Mouse (Mus musculus) CH12.LX (cell line): Measurements from ENCODE around the gene Ccdc141. TPM values are rescaled to one million over a fixed set of nuclear protein-coding genes. Genes with fewer than 3 reads are reported as not detected.

Source experiments
- DNase-seq: peaks from one replicate; pipeline ENCODE4 v3.0.0-alpha.2; 2013; ENCODE audit errors: extremely low read depth
- H3K27ac ChIP-seq: 2 replicates; pipeline ENCODE4 v1.5.1; 2012; ENCODE audit warnings: low read depth, mild to moderate bottlenecking, control low read depth, moderate library complexity; ENCODE audit not compliant: insufficient read depth
- H3K27me3 ChIP-seq: replicated peaks from 2 replicates; pipeline ENCODE3; 2012; ENCODE audit warnings: inconsistent platforms
- H3K36me3 ChIP-seq, 2 experiments: replicated peaks in 1 of 2; 2 replicates each; pipeline versions ENCODE3 to v1.6.1; 2012; ENCODE audit warnings: inconsistent platforms in 1 of 2, low read length in 1 of 2, mild to moderate bottlenecking in 1 of 2, mixed read lengths in 1 of 2, moderate library complexity in 1 of 2; ENCODE audit not compliant: control insufficient read depth in 1 of 2, insufficient read depth in 1 of 2
- H3K4me1 ChIP-seq, 2 experiments: 2 replicates each; pipeline ENCODE4 v1.6.1; 2012; ENCODE audit warnings: inconsistent platforms in 1 of 2, moderate library complexity in 1 of 2; ENCODE audit not compliant: insufficient read depth in 2 of 2, control insufficient read depth in 1 of 2
- H3K4me2 ChIP-seq: 2 replicates; pipeline ENCODE4 v1.6.1; 2012; ENCODE audit warnings: low read depth, mild to moderate bottlenecking, control low read depth; ENCODE audit not compliant: poor library complexity, insufficient read depth, severe bottlenecking
- H3K4me3 ChIP-seq, 3 experiments: fragments of 150-350 bp in 1 of 3; sonication (generic) in 1 of 3; replicated peaks in 1 of 3; 2 replicates each; pipeline versions ENCODE3 to v1.5.1; 2011 to 2012; ENCODE audit warnings: low read depth in 2 of 3, low read length in 2 of 3, mild to moderate bottlenecking in 2 of 3, moderate library complexity in 2 of 3, control low read depth in 1 of 3, improper control_type of control experiment in 1 of 3, inconsistent platforms in 1 of 3, mixed read lengths in 1 of 3; ENCODE audit not compliant: poor library complexity in 1 of 3
- H3K79me2 ChIP-seq: replicated peaks from 2 replicates; pipeline ENCODE4 v1.6.1; 2012; ENCODE audit warnings: mild to moderate bottlenecking, moderate library complexity; ENCODE audit not compliant: control insufficient read depth, poor library complexity, insufficient read depth, severe bottlenecking; ENCODE audit errors: extremely low read depth
- H3K9ac ChIP-seq: 2 replicates; pipeline ENCODE4 v1.6.1; 2012; ENCODE audit warnings: low read depth, mild to moderate bottlenecking, control low read depth, moderate library complexity; ENCODE audit not compliant: insufficient read depth
- H3K9me3 ChIP-seq: replicated peaks from 2 replicates; pipeline ENCODE3; 2012; ENCODE audit warnings: low read length, inconsistent platforms, mixed read lengths
- BHLHE40 ChIP-seq: IDR thresholded peaks from 2 replicates; pipeline ENCODE4 v1.6.1; 2011; ENCODE audit warnings: mild to moderate bottlenecking, low read depth, low read length, improper control_type of control experiment
- CHD1 ChIP-seq: IDR thresholded peaks from 2 replicates; pipeline ENCODE4 v1.6.1; 2012; ENCODE audit warnings: low read depth, low read length, improper control_type of control experiment, inconsistent platforms
- CTCF ChIP-seq, 2 experiments: IDR thresholded peaks in 1 of 2; conservative IDR thresholded peaks in 1 of 2; 2 replicates each; pipeline ENCODE4 v1.5.1; 2011 to 2012; ENCODE audit warnings: low read depth in 2 of 2, low read length in 2 of 2, improper control_type of control experiment in 1 of 2, inconsistent platforms in 1 of 2, mild to moderate bottlenecking in 1 of 2, moderate library complexity in 1 of 2
- E2F4 ChIP-seq: IDR thresholded peaks from 2 replicates; pipeline ENCODE4 v1.6.1; 2011; ENCODE audit warnings: low read depth, low read length, improper control_type of control experiment; ENCODE audit not compliant: insufficient replicate concordance
- ELF1 ChIP-seq: IDR thresholded peaks from 2 replicates; pipeline ENCODE4 v1.6.1; 2014; ENCODE audit warnings: low read depth, mild to moderate bottlenecking, inconsistent platforms, low read length, improper control_type of control experiment
- EP300 ChIP-seq: IDR thresholded peaks from 2 replicates; pipeline ENCODE4 v1.6.1; 2011; ENCODE audit warnings: low read length, improper control_type of control experiment
- GABPA ChIP-seq: IDR thresholded peaks from 2 replicates; pipeline ENCODE4 v1.6.1; 2012; ENCODE audit warnings: low read depth, low read length, improper control_type of control experiment, inconsistent platforms; ENCODE audit not compliant: insufficient replicate concordance
- IRF4 ChIP-seq: IDR thresholded peaks from 2 replicates; pipeline ENCODE4 v1.6.1; 2014; ENCODE audit warnings: low read depth, mild to moderate bottlenecking, inconsistent platforms, low read length, improper control_type of control experiment
- JUND ChIP-seq: conservative IDR thresholded peaks from 2 replicates; pipeline ENCODE4 v1.6.1; 2011; ENCODE audit warnings: low read depth, low read length, improper control_type of control experiment
- MAFK ChIP-seq: IDR thresholded peaks from 2 replicates; pipeline ENCODE4 v1.6.1; 2011; ENCODE audit warnings: low read length, improper control_type of control experiment; ENCODE audit not compliant: insufficient replicate concordance
- MAX ChIP-seq: IDR thresholded peaks from 2 replicates; pipeline ENCODE4 v1.6.1; 2011; ENCODE audit warnings: low read length, improper control_type of control experiment
- NRF1 ChIP-seq: IDR thresholded peaks from 2 replicates; pipeline ENCODE4 v1.6.1; 2014; ENCODE audit warnings: low read depth, mild to moderate bottlenecking, inconsistent platforms, low read length, improper control_type of control experiment, moderate library complexity
- PAX5 ChIP-seq: IDR thresholded peaks from 2 replicates; pipeline ENCODE4 v1.6.1; 2012; ENCODE audit warnings: low read length, inconsistent platforms, mixed read lengths
- POLR2A ChIP-seq: IDR thresholded peaks from 2 replicates; pipeline ENCODE4 v1.6.1; 2011; ENCODE audit warnings: low read depth, mild to moderate bottlenecking, improper control_type of control experiment, low read length
- POLR2AphosphoS2 ChIP-seq: IDR thresholded peaks from 2 replicates; pipeline ENCODE4 v1.6.1; 2011; ENCODE audit warnings: low read depth, low read length, improper control_type of control experiment
- RAD21 ChIP-seq: IDR thresholded peaks from 2 replicates; pipeline ENCODE4 v1.6.1; 2011; ENCODE audit warnings: low read depth, mild to moderate bottlenecking, low read length, improper control_type of control experiment, moderate library complexity
- SMC3 ChIP-seq: IDR thresholded peaks from 2 replicates; pipeline ENCODE4 v1.6.1; 2011; ENCODE audit warnings: low read depth, low read length, improper control_type of control experiment
- TBP ChIP-seq: conservative IDR thresholded peaks from 2 replicates; pipeline ENCODE4 v1.6.1; 2011; ENCODE audit warnings: low read depth, low read length, improper control_type of control experiment
- TCF12 ChIP-seq: IDR thresholded peaks from 2 replicates; pipeline ENCODE4 v1.6.1; 2014; ENCODE audit warnings: low read depth, mild to moderate bottlenecking, inconsistent platforms, low read length, improper control_type of control experiment
- UBTF ChIP-seq: IDR thresholded peaks from 2 replicates; pipeline ENCODE4 v1.6.1; 2012; ENCODE audit warnings: low read depth, mild to moderate bottlenecking, inconsistent platforms, low read length, improper control_type of control experiment, moderate library complexity
- USF1 ChIP-seq: IDR thresholded peaks from 2 replicates; pipeline ENCODE4 v1.6.1; 2014; ENCODE audit warnings: low read depth, mild to moderate bottlenecking, inconsistent platforms, low read length, improper control_type of control experiment
- ZC3H11A ChIP-seq: IDR thresholded peaks from 2 replicates; pipeline ENCODE4 v1.6.1; 2012; ENCODE audit warnings: low read depth, mild to moderate bottlenecking, inconsistent platforms, low read length, improper control_type of control experiment
- ZNF384 ChIP-seq: IDR thresholded peaks from 2 replicates; pipeline ENCODE4 v1.6.1; 2012; ENCODE audit warnings: low read depth, low read length, improper control_type of control experiment, inconsistent platforms
- dilution Hi-C: fragments of 300-500 bp; cut with MboI; formaldehyde crosslinking; loops from 2 replicates; pipeline ENCODE4 v1.14.3; 2020; ENCODE audit warnings: low sequenced_read_pairs; ENCODE audit not compliant: extremely low pct_unique_long_range_greater_than_20kb, extremely low pct_ligation_motif_present
- in situ Hi-C: fragments of 300-500 bp; cut with MboI; formaldehyde crosslinking; loops from 3 replicates; pipeline ENCODE4 v1.14.3; 2019; ENCODE audit warnings: low sequenced_read_pairs, low pct_ligation_motif_present, low pct_unique_long_range_greater_than_20kb, mixed read lengths
- polyA plus RNA-seq: library from polyadenylated mRNA; unstranded; fragments of >175 nt; gene quantifications from 2 replicates; pipeline ENCODE4 v1.2.1, GENCODE M21; 2012; ENCODE audit warnings: low read depth; ENCODE audit not compliant: insufficient read length
- total RNA-seq, 2 experiments: library from RNA; depleted of rRNA; stranded (reverse); fragments of 300-350 nt in 1 of 2; fragments of >200 nt in 1 of 2; gene quantifications; 2 replicates each; pipeline ENCODE4 v1.2.3; 2012 to 2014

Gene Ccdc141
- total and polyA plus RNA-seq, 3 experiments: not detected

GRCm38 (mm10) chr2:77065294-77065693 lies 105.1 kb downstream of the Ccdc141 start:
- no peak for DNase-seq
- Histone ChIP-seq H3K4me2 (no peak overlapping the region), H3K27ac (no peak overlapping the region), H3K27me3 (no peaks in the 10 kb centered on the region), H3K9me3 (no peaks in the 10 kb centered on the region), H3K36me3 (no peaks in the 10 kb centered on the region), H3K9ac (no peak overlapping the region), H3K79me2 (no peaks in the 10 kb centered on the region), H3K4me3 (no peak overlapping the region), H3K4me1 (no peaks in the 10 kb centered on the region)
- dilution Hi-C loops (no loop called here), in situ Hi-C loops (loop anchor here (25.0 kb wide), 1 partner anchor 647 kb away; no protein-coding TSS in a partner anchor)
- TF ChIP-seq PAX5 (no peak), SMC3 (no peak), E2F4 (no peak), BHLHE40 (no peak), EP300 (no peak), NRF1 (no peak), IRF4 (no peak), CHD1 (no peak), GABPA (no peak), MAFK (no peak), MAX (no peak), POLR2A (no peak), TBP (no peak), ZNF384 (no peak), USF1 (no peak), JUND (no peak), ZC3H11A (no peak), TCF12 (no peak)

- peak; percentile 42 for DNase-seq
- H3K27me3 ChIP-seq: no peaks in the 10 kb centered on the region
Measured at GRCm38 (mm10) chr2:77061871-77062270, 108.6 kb downstream of the Ccdc141 start.

More at GRCm38 (mm10) chr2:77061871-77062270, 108.6 kb downstream of the Ccdc141 start:
- no peaks in the 10 kb centered on the region for H3K79me2 ChIP-seq
- no peak overlapping the region for H3K4me3 ChIP-seq
- no peak overlapping the region for H3K9ac ChIP-seq
- H3K36me3 ChIP-seq: no peaks in the 10 kb centered on the region
- TF ChIP-seq TBP: no peak
- TF ChIP-seq USF1: no peak
- TF ChIP-seq ELF1: no peak
- TF ChIP-seq GABPA: no peak
- no peak for TF ChIP-seq UBTF
- TF ChIP-seq POLR2AphosphoS2: no peak
- peak; percentile 51 for TF ChIP-seq RAD21
- TF ChIP-seq CTCF (conservative IDR thresholded peaks at IDR 0.05 in 1 of 2, IDR thresholded peaks at IDR 0.05 in 1 of 2; ENCODE audit: low read depth in 2 of 2, low read length in 2 of 2): peak; percentile 33 to 62; a peak in 3 of 4 replicates
- peak; percentile 49 for TF ChIP-seq SMC3
- dilution Hi-C loops: no loop called here
- in situ Hi-C loops: loop anchor here (25.0 kb wide), 1 partner anchor 650 kb away; no protein-coding TSS in a partner anchor
- H3K4me2 ChIP-seq: no peak overlapping the region
- no peak overlapping the region for H3K27ac ChIP-seq
- no peaks in the 10 kb centered on the region for H3K9me3 ChIP-seq
- no peaks in the 10 kb centered on the region for H3K4me1 ChIP-seq
